Mouse (Mus musculus): Measurements from ENCODE around the gene Vwa7. TPM values are rescaled to one million over a fixed set of nuclear protein-coding genes. Genes with fewer than 3 reads are reported as not detected.

The Vwa7 gene
- total and polyA plus RNA-seq, 3 experiments: 9.8 to 10.4 TPM; not detected in 1

GRCm38 (mm10) chr17:35060737-35061297 lies 44.4 kb downstream of the Vwa7 start:
- no peaks in the 10 kb centered on the region for H3K9me3 ChIP-seq (replicated peaks; ENCODE audit: insufficient read depth, low read length)
- H3K36me3 ChIP-seq (ENCODE audit: control insufficient read depth in 1 of 2, insufficient read depth in 2 of 2, low read length in 2 of 2): peaks cover 6 to 8% of the 10 kb centered on the region in 2 experiments
- H3K9ac ChIP-seq (ENCODE audit: control insufficient read depth, low read depth, low read length, poor library complexity, severe bottlenecking): no peak overlapping the region
- H3K27ac ChIP-seq (ENCODE audit: control insufficient read depth, low read depth, low read length): no peak overlapping the region
- TF ChIP-seq TBP (IDR thresholded peaks at IDR 0.05; ENCODE audit: low read depth, low read length) (no peak), ZC3H11A (IDR thresholded peaks at IDR 0.05; ENCODE audit: low read depth, low read length) (no peak), MAFK (IDR thresholded peaks at IDR 0.05; ENCODE audit: borderline replicate concordance, low read depth, low read length) (no peak)
- H3K27me3 ChIP-seq (ENCODE audit: control insufficient read depth in 1 of 2, insufficient read depth in 2 of 2, low read length in 2 of 2): no peaks in the 10 kb centered on the region
- H3K79me2 ChIP-seq (ENCODE audit: control insufficient read depth, insufficient read depth, low read length, poor library complexity): no peaks in the 10 kb centered on the region
- DNase-seq (ENCODE audit: low read depth, low spot score): no peak
- no peaks in the 10 kb centered on the region; a peak in 1 of 4 replicates for H3K4me1 ChIP-seq (ENCODE audit: control insufficient read depth in 1 of 2, insufficient read depth in 2 of 2, low read length in 2 of 2)
- no peak overlapping the region for H3K4me3 ChIP-seq (ENCODE audit: control insufficient read depth in 1 of 2, insufficient read depth in 1 of 2, low read depth in 2 of 2, low read length in 2 of 2)

GRCm38 (mm10) chr17:35061299-35061698 lies 44.9 kb downstream of the Vwa7 start:
- no peak for TF ChIP-seq ZNF384 (IDR thresholded peaks at IDR 0.05; ENCODE audit: low read depth, low read length)
- no peak for TF ChIP-seq UBTF (IDR thresholded peaks at IDR 0.05; ENCODE audit: borderline replicate concordance, insufficient read depth, low read depth, low read length)
- TF ChIP-seq ZC3H11A (IDR thresholded peaks at IDR 0.05; ENCODE audit: low read depth, low read length): no peak
- no peak for TF ChIP-seq CHD2 (IDR thresholded peaks at IDR 0.05; ENCODE audit: low read length)
- TF ChIP-seq POLR2A (IDR thresholded peaks at IDR 0.05; ENCODE audit: control insufficient read depth in 1 of 2, insufficient read depth in 1 of 2, low read depth in 1 of 2, low read length in 2 of 2, poor library complexity in 1 of 2): no peak
- TF ChIP-seq MAZ (IDR thresholded peaks at IDR 0.05; ENCODE audit: low read depth, low read length): no peak
- no peak for TF ChIP-seq MYC (IDR thresholded peaks at IDR 0.05; ENCODE audit: low read depth, low read length)
- no peak for TF ChIP-seq HCFC1 (IDR thresholded peaks at IDR 0.05; ENCODE audit: low read depth, low read length)
- no peak for TF ChIP-seq KAT2A (conservative IDR thresholded peaks at IDR 0.05; ENCODE audit: low read depth, low read length)
- no peak for TF ChIP-seq MYB (IDR thresholded peaks at IDR 0.05; ENCODE audit: low read depth, low read length)
- TF ChIP-seq MAFK (IDR thresholded peaks at IDR 0.05; ENCODE audit: borderline replicate concordance, low read depth, low read length): no peak
- no peak for TF ChIP-seq MEF2A (IDR thresholded peaks at IDR 0.05; ENCODE audit: extremely low read depth, insufficient replicate concordance, low read depth, low read length, poor library complexity, severe bottlenecking)
- no peak for TF ChIP-seq TBP (IDR thresholded peaks at IDR 0.05; ENCODE audit: low read depth, low read length)
- no peak for TF ChIP-seq EP300 (IDR thresholded peaks at IDR 0.05; ENCODE audit: low read depth in 1 of 2, low read length in 2 of 2)
- no peak for TF ChIP-seq SMC3 (IDR thresholded peaks at IDR 0.05; ENCODE audit: low read depth, low read length)
- TF ChIP-seq TAL1 (IDR thresholded peaks at IDR 0.05; ENCODE audit: low read length): no peak
- TF ChIP-seq RAD21 (IDR thresholded peaks at IDR 0.05; ENCODE audit: low read depth, low read length): no peak
- TF ChIP-seq SIN3A (IDR thresholded peaks at IDR 0.05; ENCODE audit: low read length): no peak
- H3K4me1 ChIP-seq (ENCODE audit: control insufficient read depth in 1 of 2, insufficient read depth in 2 of 2, low read length in 2 of 2): no peaks in the 10 kb centered on the region; a peak in 1 of 4 replicates
- no peak for DNase-seq (ENCODE audit: low read depth, low spot score)
- H3K27ac ChIP-seq (ENCODE audit: control insufficient read depth, low read depth, low read length): no peak overlapping the region
- peaks cover 5 to 8% of the 10 kb centered on the region in 2 experiments for H3K36me3 ChIP-seq (ENCODE audit: control insufficient read depth in 1 of 2, insufficient read depth in 2 of 2, low read length in 2 of 2)
- H3K9ac ChIP-seq (ENCODE audit: control insufficient read depth, low read depth, low read length, poor library complexity, severe bottlenecking): no peak overlapping the region
- no peaks in the 10 kb centered on the region for H3K79me2 ChIP-seq (ENCODE audit: control insufficient read depth, insufficient read depth, low read length, poor library complexity)
- H3K9me3 ChIP-seq (replicated peaks; ENCODE audit: insufficient read depth, low read length): no peaks in the 10 kb centered on the region
- H3K27me3 ChIP-seq (ENCODE audit: control insufficient read depth in 1 of 2, insufficient read depth in 2 of 2, low read length in 2 of 2): no peaks in the 10 kb centered on the region
- no peak overlapping the region for H3K4me3 ChIP-seq (ENCODE audit: control insufficient read depth in 1 of 2, insufficient read depth in 1 of 2, low read depth in 2 of 2, low read length in 2 of 2)

Data from MEL (cell line).